Mouse (Mus musculus) 416B (cell line): ENCODE results near the gene Smim8.

Experiments used
- DNase-seq: peaks from one replicate; pipeline ENCODE4 v3.0.0; 2011; ENCODE audit warnings: low read depth

Smim8 gene

DNA sequence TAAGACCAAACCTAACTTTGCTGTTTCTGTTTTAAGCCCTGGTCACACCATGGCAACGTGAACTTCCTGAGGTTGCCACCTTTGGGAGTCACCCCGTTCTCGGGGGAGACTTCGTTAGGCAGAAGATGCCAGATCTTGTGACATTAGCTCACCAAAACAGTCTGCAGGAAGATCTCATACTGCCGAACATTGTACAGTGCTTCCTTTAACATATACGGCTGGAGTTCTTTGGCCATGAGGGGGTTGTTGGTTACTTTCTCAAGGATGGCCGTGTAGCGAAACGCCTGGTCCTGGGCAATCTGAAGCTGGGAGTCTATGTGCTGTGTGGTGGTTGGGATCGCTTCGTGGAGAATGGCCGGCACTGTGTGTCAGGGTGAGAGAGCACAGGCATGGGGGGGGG is 58.8 kb downstream of the Smim8 start:
- no peak for DNase-seq
